ENCODE assay signal across 13 mouse cellular contexts in the genomic region with DNA sequence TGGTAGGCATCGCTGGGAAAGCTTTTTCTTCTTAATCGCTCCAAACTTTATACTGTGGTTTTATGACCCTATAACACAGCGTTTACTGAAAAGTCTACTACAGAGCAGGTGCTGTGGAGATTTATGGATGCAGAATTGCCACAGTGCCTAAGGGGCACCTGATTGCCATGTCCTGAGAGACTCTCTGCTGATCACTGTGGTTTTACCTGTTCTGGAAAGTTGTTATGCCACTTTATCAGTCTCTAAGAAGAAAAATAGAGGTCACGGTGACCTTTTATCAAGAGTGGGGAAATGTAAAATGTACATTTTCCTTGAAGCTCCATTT.
DNase-seq lines count a peak whose midpoint lies in the region; ATAC-seq lines count a peak whose summit lies in the region.
"Had no signal": no experiment of that assay in that cellular context is flagged by ENCODE, and none has a peak within 500 bp of the region (broad histone marks: within the 10 kb centered on the region; RNA-seq: fewer than 3 reads in every experiment).

No protein-coding gene starts in this region.

- no peak overlapping the region for H3K4me3 ChIP-seq in heart, embryonic 14.5 days (ENCODE audit: control insufficient read depth in 1 of 2, insufficient read depth in 1 of 2, low read depth in 1 of 2, low read length in 2 of 2)
- H3K4me3 ChIP-seq in embryonic facial prominence, embryonic 10.5 days, result no peak overlapping the region
- H3K4me3 ChIP-seq in forebrain, embryonic 12.5 days (replicated peaks), result no peak overlapping the region
- H3K4me3 ChIP-seq in limb, embryonic 10.5 days, result no peak overlapping the region
- H3K4me3 ChIP-seq in kidney, embryonic 14.5 days (ENCODE audit: low read length), result no peak overlapping the region
- H3K4me3 ChIP-seq: lung, embryonic 15.5 days; midbrain, embryonic 15.5 days had no signal

- H3K9me3 ChIP-seq in heart, embryonic 14.5 days (ENCODE audit: control insufficient read depth, low read length), result no peaks in the 10 kb centered on the region
- H3K9me3 ChIP-seq in embryonic facial prominence, embryonic 10.5 days, result no peaks in the 10 kb centered on the region
- H3K9me3 ChIP-seq in forebrain, embryonic 12.5 days, result no peaks in the 10 kb centered on the region
- H3K9me3 ChIP-seq in limb, embryonic 10.5 days (replicated peaks), result no peaks in the 10 kb centered on the region
- H3K9me3 ChIP-seq in kidney, embryonic 14.5 days (ENCODE audit: control insufficient read depth, low read length), result peaks cover 2% of the 10 kb centered on the region; the same call in 1 of the 2 replicates
- H3K9me3 ChIP-seq: G1E; lung, embryonic 15.5 days; midbrain, embryonic 15.5 days had no signal

- 67% methylated on average over 4 of the region's 4 CpGs for WGBS in heart, embryonic 14.5 days
- WGBS in embryonic facial prominence, embryonic 10.5 days, result 54% methylated on average over 4 of the region's 4 CpGs
- 31% methylated on average over 4 of the region's 4 CpGs for WGBS in forebrain, embryonic 12.5 days
- WGBS in limb, embryonic 10.5 days, result 35% methylated on average over 4 of the region's 4 CpGs
- 33% methylated on average over 4 of the region's 4 CpGs for WGBS in kidney, embryonic 14.5 days

- H3K27me3 ChIP-seq in heart, embryonic 14.5 days (ENCODE audit: control insufficient read depth, insufficient read depth, low read length), result no peaks in the 10 kb centered on the region
- no peaks in the 10 kb centered on the region for H3K27me3 ChIP-seq in embryonic facial prominence, embryonic 10.5 days (replicated peaks; ENCODE audit: low read depth, poor library complexity, severe bottlenecking)
- no peaks in the 10 kb centered on the region for H3K27me3 ChIP-seq in forebrain, embryonic 12.5 days
- H3K27me3 ChIP-seq in limb, embryonic 10.5 days (ENCODE audit: low read depth, poor library complexity, severe bottlenecking), result no peaks in the 10 kb centered on the region
- H3K27me3 ChIP-seq in kidney, embryonic 14.5 days (ENCODE audit: control insufficient read depth, insufficient read depth, low read length), result no peaks in the 10 kb centered on the region
- H3K27me3 ChIP-seq: lung, embryonic 15.5 days; midbrain, embryonic 15.5 days had no signal

- no peaks in the 10 kb centered on the region for H3K36me3 ChIP-seq in heart, embryonic 14.5 days (ENCODE audit: control insufficient read depth, insufficient read depth, low read length)
- H3K36me3 ChIP-seq in embryonic facial prominence, embryonic 10.5 days (replicated peaks), result no peaks in the 10 kb centered on the region
- H3K36me3 ChIP-seq in forebrain, embryonic 12.5 days (replicated peaks), result no peaks in the 10 kb centered on the region
- no peaks in the 10 kb centered on the region for H3K36me3 ChIP-seq in limb, embryonic 10.5 days
- no peaks in the 10 kb centered on the region for H3K36me3 ChIP-seq in kidney, embryonic 14.5 days (ENCODE audit: control insufficient read depth, insufficient read depth, low read length)
- H3K36me3 ChIP-seq: G1E; lung, embryonic 15.5 days; midbrain, embryonic 15.5 days had no signal

- H3K27ac ChIP-seq in heart, embryonic 14.5 days (replicated peaks in 1 of 2; ENCODE audit: control insufficient read depth in 1 of 2, insufficient read depth in 1 of 2, low read depth in 2 of 2, low read length in 2 of 2), result peak overlapping the region; percentile 60 to 63
- H3K27ac ChIP-seq in embryonic facial prominence, embryonic 10.5 days (replicated peaks), result peak overlapping the region; percentile 63
- peak overlapping the region; percentile 89 for H3K27ac ChIP-seq in forebrain, embryonic 12.5 days
- H3K27ac ChIP-seq in limb, embryonic 10.5 days, result 0 out of 2 replicates have a peak overlapping the region, but pooled peaks have one; percentile 58
- no peak overlapping the region for H3K27ac ChIP-seq in kidney, embryonic 14.5 days (ENCODE audit: low read depth, low read length)
- H3K27ac ChIP-seq: lung, embryonic 15.5 days; midbrain, embryonic 15.5 days had no signal

- no peak overlapping the region for H3K9ac ChIP-seq in heart, embryonic 14.5 days (ENCODE audit: low read length)
- no peak overlapping the region for H3K9ac ChIP-seq in forebrain, embryonic 12.5 days
- H3K9ac ChIP-seq in kidney, embryonic 14.5 days (ENCODE audit: low read depth, low read length), result no peak overlapping the region
- H3K9ac ChIP-seq: lung, embryonic 15.5 days; midbrain, embryonic 15.5 days had no signal

- H3K4me2 ChIP-seq in heart, embryonic 14.5 days (ENCODE audit: low read length), result no peak overlapping the region
- no peak overlapping the region for H3K4me2 ChIP-seq in forebrain, embryonic 12.5 days
- H3K4me2 ChIP-seq in kidney, embryonic 14.5 days (replicated peaks; ENCODE audit: low read depth, low read length), result no peak overlapping the region
- H3K4me2 ChIP-seq: lung, embryonic 15.5 days; midbrain, embryonic 15.5 days had no signal

- no peak for DNase-seq in heart, adult 8-10 months (ENCODE audit: low spot score)
- no peak for DNase-seq in embryonic facial prominence, embryonic 10.5 days (ENCODE audit: low spot score)
- no peak for DNase-seq in limb, embryonic 10.5 days (ENCODE audit: low spot score)
- DNase-seq in thymus, postnatal 4 days, result no peak
- no peak for DNase-seq in left cerebral cortex, adult 9 months (ENCODE audit: low spot score in 2 of 2)
- DNase-seq: B cell, adult 2 months; thymus, postnatal 25 days had no signal

- H3K4me1 ChIP-seq in heart, embryonic 14.5 days (ENCODE audit: control insufficient read depth in 2 of 2, insufficient read depth in 2 of 2, low read length in 2 of 2), result peaks cover 6 to 12% of the 10 kb centered on the region in 2 experiments
- H3K4me1 ChIP-seq in embryonic facial prominence, embryonic 10.5 days, result peaks cover 8% of the 10 kb centered on the region
- H3K4me1 ChIP-seq in forebrain, embryonic 12.5 days, result peaks cover 7% of the 10 kb centered on the region
- H3K4me1 ChIP-seq in limb, embryonic 10.5 days, result peaks cover 9% of the 10 kb centered on the region
- no peaks in the 10 kb centered on the region for H3K4me1 ChIP-seq in kidney, embryonic 14.5 days (ENCODE audit: control insufficient read depth, insufficient read depth, low read length)
- H3K4me1 ChIP-seq: lung, embryonic 15.5 days had no signal

- ATAC-seq in heart, embryonic 14.5 days (ENCODE audit: insufficient number of reproducible peaks, insufficient read depth, low FRiP score, low read depth), result no peak
- ATAC-seq in forebrain, embryonic 12.5 days (ENCODE audit: low FRiP score), result no peak
- ATAC-seq in kidney, embryonic 14.5 days (ENCODE audit: low FRiP score, low TSS enrichment), result no peak
